Mouse (Mus musculus): ENCODE results near the gene Rin2.

- TF ChIP-seq POLR2A (IDR thresholded peaks at IDR 0.05; ENCODE audit: borderline replicate concordance, insufficient read depth, low read length) (no peak), CTCF (IDR thresholded peaks at IDR 0.05; ENCODE audit: borderline replicate concordance, insufficient read depth, low read depth, low read length) (no peak)
Measured at GRCm38 (mm10) chr2:145788562-145789346, 113.7 kb downstream of the Rin2 start.
